Mouse (Mus musculus): ENCODE measurements around the gene Atoh8. TPM values are rescaled to one million over a fixed set of nuclear protein-coding genes. Genes with fewer than 3 reads are reported as not detected.

Atoh8 gene
- total and polyA plus RNA-seq, 3 experiments, result 0.23 to 5.0 (median 1.6) TPM

GRCm38 (mm10) chr6:72237035-72237434 is 1.7 kb upstream of the Atoh8 start:
- Histone ChIP-seq H3K27me3 (replicated peaks) (peaks cover 84% of the 10 kb centered on the region), H3K36me3 (replicated peaks in 1 of 2; ENCODE audit: control insufficient read depth in 1 of 2, insufficient read depth in 1 of 2, low read length in 1 of 2) (no peaks in the 10 kb centered on the region), H3K9me3 (replicated peaks; ENCODE audit: low read length) (no peaks in the 10 kb centered on the region), H3K9ac (ENCODE audit: insufficient read depth, low read depth) (no peak overlapping the region), H3K4me3 (replicated peaks in 1 of 3; ENCODE audit: low read depth in 2 of 3, low read length in 2 of 3, poor library complexity in 1 of 3) (no peak overlapping the region), H3K27ac (ENCODE audit: insufficient read depth, low read depth) (no peak overlapping the region), H3K4me1 (ENCODE audit: control insufficient read depth in 1 of 2, insufficient read depth in 2 of 2) (peaks cover 18 to 66% of the 10 kb centered on the region in 2 experiments), H3K4me2 (ENCODE audit: insufficient read depth, low read depth, poor library complexity, severe bottlenecking) (peak overlapping the region; percentile 94), H3K79me2 (replicated peaks; ENCODE audit: control insufficient read depth, extremely low read depth, insufficient read depth, poor library complexity, severe bottlenecking) (no peaks in the 10 kb centered on the region)
- TF ChIP-seq PAX5 (IDR thresholded peaks at IDR 0.05; ENCODE audit: low read length), result no peak
- TF ChIP-seq ELF1 (IDR thresholded peaks at IDR 0.05; ENCODE audit: low read depth, low read length), result no peak
- no peak for TF ChIP-seq USF2 (conservative IDR thresholded peaks at IDR 0.05; ENCODE audit: low read depth, low read length)
- peak; percentile 23; the same call in 1 of the 2 replicates for TF ChIP-seq TCF12 (IDR thresholded peaks at IDR 0.05; ENCODE audit: low read depth, low read length)
- TF ChIP-seq ZC3H11A (IDR thresholded peaks at IDR 0.05; ENCODE audit: low read depth, low read length), result peak; percentile 56; the same call in 1 of the 2 replicates
- TF ChIP-seq POLR2A (IDR thresholded peaks at IDR 0.05; ENCODE audit: low read depth, low read length), result no peak
- TF ChIP-seq ZNF384 (IDR thresholded peaks at IDR 0.05; ENCODE audit: low read depth, low read length), result no peak
- no peak for TF ChIP-seq JUND (conservative IDR thresholded peaks at IDR 0.05; ENCODE audit: low read depth, low read length)
- no peak for TF ChIP-seq USF1 (IDR thresholded peaks at IDR 0.05; ENCODE audit: low read depth, low read length)
- TF ChIP-seq SMC3 (IDR thresholded peaks at IDR 0.05; ENCODE audit: low read depth, low read length), result peak; percentile 96
- peak; percentile 80 for TF ChIP-seq RAD21 (IDR thresholded peaks at IDR 0.05; ENCODE audit: low read depth, low read length)
- peak; percentile 24; the same call in 1 of the 2 replicates for TF ChIP-seq MXI1 (IDR thresholded peaks at IDR 0.05; ENCODE audit: low read depth, low read length)
- 0 out of 2 replicates have a peak, but pooled peaks have one; percentile 31 for TF ChIP-seq MYC (IDR thresholded peaks at IDR 0.05; ENCODE audit: low read depth, low read length)
- no peak for TF ChIP-seq CHD1 (IDR thresholded peaks at IDR 0.05; ENCODE audit: low read depth, low read length)
- 0 out of 2 replicates have a peak, but pooled peaks have one; percentile 18 for TF ChIP-seq MEF2A (IDR thresholded peaks at IDR 0.05; ENCODE audit: borderline replicate concordance, low read depth, low read length)
- TF ChIP-seq ZKSCAN1 (IDR thresholded peaks at IDR 0.05; ENCODE audit: borderline replicate concordance, low read depth, low read length), result no peak
- peak; percentile 41; the same call in 1 of the 2 replicates for TF ChIP-seq IRF4 (IDR thresholded peaks at IDR 0.05; ENCODE audit: low read depth, low read length)
- no peak for TF ChIP-seq MAX (IDR thresholded peaks at IDR 0.05; ENCODE audit: low read length)
- TF ChIP-seq CTCF (conservative IDR thresholded peaks at IDR 0.05 in 1 of 2, IDR thresholded peaks at IDR 0.05 in 1 of 2; ENCODE audit: low read depth in 2 of 2, low read length in 2 of 2), result peak; percentile 92
- TF ChIP-seq ZMIZ1 (IDR thresholded peaks at IDR 0.05; ENCODE audit: low read depth, low read length), result no peak
- TF ChIP-seq MAFK (IDR thresholded peaks at IDR 0.05; ENCODE audit: insufficient replicate concordance, low read length), result no peak
- in situ Hi-C loops (cut with MboI; ENCODE audit: low pct_ligation_motif_present, low pct_unique_long_range_greater_than_20kb, low sequenced_read_pairs), result loop anchor here (5.0 kb wide), 1 partner anchor 50 kb away; no protein-coding TSS in a partner anchor
- DNase-seq (ENCODE audit: extremely low read depth), result peak; percentile 81
- dilution Hi-C loops (cut with MboI; ENCODE audit: extremely low pct_ligation_motif_present, extremely low pct_unique_long_range_greater_than_20kb, low sequenced_read_pairs), result no loop called here

Data from CH12.LX (cell line).